ENCODE assay signal across 8 mouse cellular contexts in genomic region chr7:29050797-29051196, GRCm38 (mm10).
DNase-seq lines count a peak whose midpoint lies in the region; ATAC-seq lines count a peak whose summit lies in the region.

No protein-coding gene starts in this region.

- no peaks in the 10 kb centered on the region for H3K36me3 ChIP-seq in kidney, embryonic 15.5 days

- peak; percentile 62 for DNase-seq in CD4-positive, CD25-positive, alpha-beta regulatory T cell, adult 2 months (ENCODE audit: low read depth, low spot score)
- peak; percentile 38 for DNase-seq in kidney, postnatal 10 days
- DNase-seq in A20 (ENCODE audit: low read depth, low spot score), result peak; percentile 71
- peak; percentile 39 for DNase-seq in embryo, embryonic 9.5 days (ENCODE audit: extremely low spot score)

- H3K4me3 ChIP-seq in kidney, embryonic 15.5 days (replicated peaks), result no peak overlapping the region

- H3K9ac ChIP-seq in kidney, embryonic 15.5 days, result no peak overlapping the region

- peaks cover 13% of the 10 kb centered on the region; the same call in 1 of the 2 replicates for H3K4me1 ChIP-seq in kidney, embryonic 15.5 days

- 40% methylated on average over 2 of the region's 2 CpGs for WGBS in kidney, embryonic 15.5 days

- no peaks in the 10 kb centered on the region; the same call in 1 of the 2 replicates for H3K9me3 ChIP-seq in kidney, embryonic 15.5 days (replicated peaks)

- no peak overlapping the region for H3K27ac ChIP-seq in kidney, embryonic 15.5 days

- H3K27me3 ChIP-seq in kidney, embryonic 15.5 days, result peaks cover 46% of the 10 kb centered on the region

- ATAC-seq in CD4-positive, CD25-positive, alpha-beta regulatory T cell, adult 4 months, result no peak
- no peak for ATAC-seq in kidney, embryonic 15.5 days (replicated peaks; ENCODE audit: low FRiP score)
- peak; percentile 71 for ATAC-seq in megakaryocyte-erythroid progenitor cell, adult 5-6 weeks (replicated peaks; ENCODE audit: low FRiP score, low TSS enrichment, poor library complexity, severe bottlenecking)
- ATAC-seq in frontal cortex, adult (ENCODE audit: low TSS enrichment), result no peak

- H3K4me2 ChIP-seq in kidney, embryonic 15.5 days, result no peak overlapping the region
